Mouse (Mus musculus) embryonic facial prominence, embryonic 15.5 days (tissue): ENCODE data around the gene Nf1. TPM values are rescaled to one million over a fixed set of nuclear protein-coding genes. Genes with fewer than 3 reads are reported as not detected.

Experiments used
- ATAC-seq: fragments of 200-750 bp; cut with Nextera tagmentation; 2 replicates; pipeline ENCODE4 v1.8.0; 2017; ENCODE audit warnings: low read depth, moderate TSS enrichment; ENCODE audit not compliant: insufficient number of reproducible peaks, low FRiP score, low TSS enrichment
- H3K27ac ChIP-seq: fragments of 300-500 bp; sonication (generic); replicated peaks from 2 replicates; pipeline ENCODE4 v1.5.1; 2015; ENCODE audit warnings: mild to moderate bottlenecking, inconsistent platforms
- H3K27me3 ChIP-seq: fragments of 300-500 bp; sonication (generic); 2 replicates; pipeline ENCODE4 v1.6.1; 2015; ENCODE audit warnings: inconsistent platforms
- H3K36me3 ChIP-seq: fragments of 300-500 bp; sonication (generic); 2 replicates; pipeline ENCODE4 v1.6.1; 2015; ENCODE audit warnings: mild to moderate bottlenecking, inconsistent platforms
- H3K4me1 ChIP-seq: fragments of 300-500 bp; sonication (generic); 2 replicates; pipeline ENCODE4 v1.6.1; 2015; ENCODE audit warnings: inconsistent platforms
- H3K4me2 ChIP-seq: fragments of 300-500 bp; sonication (generic); replicated peaks from 2 replicates; pipeline ENCODE4 v1.6.1; 2015; ENCODE audit warnings: mild to moderate bottlenecking, inconsistent platforms
- H3K4me3 ChIP-seq: fragments of 300-500 bp; sonication (generic); replicated peaks from 2 replicates; pipeline ENCODE4 v1.5.1; 2015; ENCODE audit warnings: mild to moderate bottlenecking, inconsistent platforms
- H3K9ac ChIP-seq: fragments of 300-500 bp; sonication (generic); 2 replicates; pipeline ENCODE4 v1.6.1; 2015; ENCODE audit warnings: inconsistent platforms
- H3K9me3 ChIP-seq: fragments of 300-500 bp; sonication (generic); replicated peaks from 2 replicates; pipeline ENCODE4 v1.6.1; 2016; ENCODE audit warnings: inconsistent platforms
- WGBS: fragments of 180-500 bp; shearing (Covaris S2); methylation state at CpG from one replicate; pipeline ENCODE4 v1.1.7; 2015; 5-methylcytosine and 5-hydroxymethylcytosine counted together
- polyA plus RNA-seq: library from polyadenylated mRNA; unstranded; fragments of >200 nt; fragmentation: Nextera tagmentation; extraction: Ambion mirVana; gene quantifications from 2 replicates; pipeline ENCODE4 v1.2.1, GENCODE M21; 2015

Nf1 gene
- polyA plus RNA-seq, 1 experiment from 2014 or later, result 6.4 TPM

DNA sequence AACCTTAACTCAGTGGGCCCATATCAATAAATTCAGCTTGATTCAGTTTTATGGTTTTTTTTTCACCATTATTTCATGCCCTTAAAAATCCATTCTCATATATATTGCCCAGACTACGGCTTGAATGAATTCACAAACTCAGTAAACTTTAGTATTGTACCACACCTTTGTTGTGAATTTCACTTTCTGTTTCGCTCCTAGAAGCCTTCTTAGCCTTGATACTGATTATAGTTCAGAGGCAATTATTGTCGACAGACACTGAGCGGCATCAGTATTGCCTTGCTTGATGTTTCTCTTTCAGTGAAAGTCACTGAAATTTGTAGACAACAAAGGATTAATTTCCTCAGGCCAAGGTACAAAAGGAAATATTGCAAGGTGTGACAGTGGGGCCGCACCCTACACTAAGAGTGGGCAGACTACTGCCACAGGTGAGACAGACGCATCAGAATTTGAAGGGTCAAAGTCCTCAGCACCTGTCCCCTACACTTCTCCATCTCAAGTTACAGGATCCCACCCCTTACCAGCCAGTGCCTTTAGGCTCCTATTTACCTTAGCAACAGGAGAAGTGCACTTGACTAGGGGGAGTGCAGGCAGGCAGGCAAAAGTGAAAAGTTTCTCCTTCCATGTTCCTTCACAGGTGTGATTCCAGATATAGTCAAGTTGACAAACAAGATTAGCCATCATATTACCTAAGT lies 64.3 kb downstream of the Nf1 start:
- Histone ChIP-seq H3K9me3 (no peaks in the 10 kb centered on the region), H3K4me3 (no peak overlapping the region), H3K27me3 (no peaks in the 10 kb centered on the region), H3K27ac (no peak overlapping the region), H3K4me2 (no peak overlapping the region), H3K36me3 (peaks cover 10% of the 10 kb centered on the region), H3K9ac (no peak overlapping the region), H3K4me1 (no peaks in the 10 kb centered on the region)
- WGBS, result 81% methylated on average over 6 of the region's 6 CpGs
- no peak for ATAC-seq

DNA sequence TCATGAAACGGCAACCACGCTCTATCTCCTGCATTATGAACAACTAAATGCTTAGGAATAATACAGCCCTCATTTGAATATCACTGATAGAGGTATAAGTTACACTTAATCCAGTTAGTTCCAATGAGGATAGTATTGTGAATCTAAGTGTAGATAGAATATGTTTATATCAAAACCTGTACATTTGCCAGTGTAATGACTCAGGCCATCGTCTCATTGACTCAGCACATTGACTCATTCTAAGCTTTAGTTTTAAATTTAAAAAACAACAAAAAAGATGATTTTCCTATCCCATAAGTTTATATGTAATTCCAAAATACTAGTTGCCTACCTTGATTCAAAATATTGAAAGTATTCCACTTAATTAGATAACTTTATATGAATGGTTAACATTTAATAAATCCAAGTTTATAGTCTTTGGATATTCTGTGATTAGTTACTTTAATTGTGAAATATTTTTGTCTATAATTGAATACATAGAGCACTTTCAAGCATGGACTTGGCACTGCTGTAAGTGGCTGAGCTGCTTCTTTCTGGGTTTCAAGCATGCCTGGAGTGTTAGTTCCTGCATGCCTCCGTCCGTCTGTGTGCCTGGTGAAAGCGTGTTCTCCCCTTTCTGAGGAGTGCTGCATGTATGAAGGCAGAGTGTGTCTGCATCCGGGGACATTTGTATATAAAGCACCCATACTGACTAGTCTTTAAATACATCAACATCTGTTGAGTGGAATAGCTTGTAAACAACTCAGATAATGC lies 74.4 kb downstream of the Nf1 start:
- no peak overlapping the region for H3K9ac ChIP-seq
- no peaks in the 10 kb centered on the region for H3K27me3 ChIP-seq
- no peak overlapping the region for H3K4me2 ChIP-seq
- H3K9me3 ChIP-seq, result no peaks in the 10 kb centered on the region
- no peak for ATAC-seq
- no peaks in the 10 kb centered on the region for H3K4me1 ChIP-seq
- WGBS, result 94% methylated on average over 7 of the region's 7 CpGs
- H3K4me3 ChIP-seq, result no peak overlapping the region
- no peak overlapping the region for H3K27ac ChIP-seq
- peaks cover 23% of the 10 kb centered on the region for H3K36me3 ChIP-seq

DNA sequence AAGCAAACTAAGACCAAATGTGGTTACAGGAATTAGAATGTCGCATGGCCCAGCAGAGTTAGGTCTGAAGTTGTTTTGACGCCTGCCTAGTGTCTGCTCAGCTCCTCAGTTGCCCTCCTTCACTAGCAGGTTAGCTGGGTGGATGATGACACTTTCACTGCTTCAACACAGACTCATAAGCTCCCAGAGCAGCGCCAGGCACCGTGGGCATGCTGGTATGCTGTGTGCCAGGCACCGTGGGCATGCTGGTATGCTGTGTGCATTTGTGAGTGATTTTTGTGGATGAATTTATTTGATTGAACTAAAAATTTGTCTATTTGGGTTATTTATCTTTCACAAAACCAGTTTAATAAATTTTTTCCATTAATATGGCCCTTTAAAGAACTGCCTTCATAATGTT lies 83.0 kb downstream of the Nf1 start:
- H3K4me3 ChIP-seq, result no peak overlapping the region
- H3K27ac ChIP-seq, result no peak overlapping the region
- no peak overlapping the region for H3K4me2 ChIP-seq
- H3K4me1 ChIP-seq, result no peaks in the 10 kb centered on the region
- ATAC-seq, result no peak
- no peak overlapping the region for H3K9ac ChIP-seq
- no peaks in the 10 kb centered on the region for H3K27me3 ChIP-seq
- 85% methylated on average over 5 of the region's 5 CpGs for WGBS
- H3K9me3 ChIP-seq, result no peaks in the 10 kb centered on the region
- peaks cover 21% of the 10 kb centered on the region for H3K36me3 ChIP-seq

DNA sequence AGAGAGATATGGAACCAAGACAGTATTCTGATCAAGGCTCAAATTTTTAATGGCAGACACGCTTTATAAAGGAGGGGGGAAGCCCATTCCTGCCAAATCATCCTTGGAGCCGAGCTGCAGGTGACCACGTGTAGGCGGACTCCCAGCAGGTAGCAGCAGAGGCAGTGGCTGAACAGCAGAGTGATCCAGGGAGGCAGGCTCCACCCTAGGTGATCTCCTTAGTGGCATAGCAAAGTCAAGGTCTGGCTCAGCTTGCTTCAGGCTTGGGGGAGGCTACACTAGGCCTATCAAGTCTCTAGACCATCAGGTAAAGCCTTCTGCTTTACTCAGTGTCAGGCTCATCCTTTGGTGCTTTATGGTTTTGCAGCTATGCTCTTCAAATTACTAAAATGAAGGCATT lies 87.1 kb downstream of the Nf1 start:
- no peak for ATAC-seq
- no peak overlapping the region for H3K4me3 ChIP-seq
- no peak overlapping the region for H3K27ac ChIP-seq
- 61% methylated on average over 4 of the region's 4 CpGs for WGBS
- no peak overlapping the region for H3K9ac ChIP-seq
- no peaks in the 10 kb centered on the region for H3K9me3 ChIP-seq
- no peak overlapping the region for H3K4me2 ChIP-seq
- no peaks in the 10 kb centered on the region for H3K4me1 ChIP-seq
- H3K27me3 ChIP-seq, result no peaks in the 10 kb centered on the region
- H3K36me3 ChIP-seq, result peaks cover 14% of the 10 kb centered on the region; the same call in 1 of the 2 replicates

DNA sequence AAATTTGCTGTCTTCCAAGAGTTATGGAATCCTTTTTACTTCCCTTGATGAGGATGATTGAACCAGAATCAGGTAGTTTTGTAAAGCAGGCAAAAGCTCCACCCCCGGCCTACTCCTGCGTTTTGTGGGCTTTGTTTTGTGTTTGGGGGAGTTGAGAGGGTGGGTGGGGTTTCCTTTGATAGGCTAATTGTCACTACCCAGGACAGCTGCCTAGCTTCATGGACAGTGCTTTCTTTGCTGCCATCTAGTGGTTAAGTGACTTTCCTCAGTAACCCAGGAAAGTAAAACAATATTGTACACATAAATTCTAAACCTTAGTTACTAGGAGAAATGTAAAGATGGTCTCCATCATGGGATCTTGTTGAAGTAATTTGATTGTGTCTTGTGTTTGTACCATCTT lies 88.1 kb downstream of the Nf1 start:
- Histone ChIP-seq H3K27me3 (no peaks in the 10 kb centered on the region), H3K9me3 (no peaks in the 10 kb centered on the region), H3K4me1 (no peaks in the 10 kb centered on the region), H3K9ac (no peak overlapping the region), H3K4me3 (no peak overlapping the region), H3K4me2 (no peak overlapping the region), H3K36me3 (peaks cover 13% of the 10 kb centered on the region; the same call in 1 of the 2 replicates), H3K27ac (no peak overlapping the region)
- ATAC-seq, result no peak
- 5% methylated on average over 2 of the region's 2 CpGs for WGBS

DNA sequence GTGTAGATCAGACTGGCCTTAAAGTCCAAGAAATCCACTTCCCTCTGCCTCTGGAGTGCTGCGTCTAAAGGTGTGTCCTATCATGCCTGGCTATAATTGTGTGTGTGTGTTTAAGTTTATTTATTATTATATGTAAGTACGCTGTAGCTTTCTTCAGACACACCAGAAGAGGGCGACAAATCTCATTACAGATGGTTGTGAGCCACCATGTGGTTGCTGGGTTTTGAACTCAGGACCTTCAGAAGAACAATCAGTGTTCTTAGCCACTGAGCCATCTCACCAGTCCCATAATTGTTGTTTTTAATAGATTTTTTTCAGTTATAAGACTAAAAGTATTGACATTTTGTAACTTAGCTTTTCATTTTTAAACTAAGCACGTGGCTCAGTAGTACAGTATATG lies 95.8 kb downstream of the Nf1 start:
- H3K4me2 ChIP-seq, result no peak overlapping the region
- peaks cover 19% of the 10 kb centered on the region; the same call in 1 of the 2 replicates for H3K36me3 ChIP-seq
- no peaks in the 10 kb centered on the region for H3K27me3 ChIP-seq
- no peak overlapping the region for H3K9ac ChIP-seq
- H3K4me3 ChIP-seq, result no peak overlapping the region
- no peaks in the 10 kb centered on the region for H3K9me3 ChIP-seq
- H3K4me1 ChIP-seq, result no peaks in the 10 kb centered on the region
- H3K27ac ChIP-seq, result no peak overlapping the region
- no peak for ATAC-seq
- 89% methylated on average over 4 of the region's 4 CpGs for WGBS

DNA sequence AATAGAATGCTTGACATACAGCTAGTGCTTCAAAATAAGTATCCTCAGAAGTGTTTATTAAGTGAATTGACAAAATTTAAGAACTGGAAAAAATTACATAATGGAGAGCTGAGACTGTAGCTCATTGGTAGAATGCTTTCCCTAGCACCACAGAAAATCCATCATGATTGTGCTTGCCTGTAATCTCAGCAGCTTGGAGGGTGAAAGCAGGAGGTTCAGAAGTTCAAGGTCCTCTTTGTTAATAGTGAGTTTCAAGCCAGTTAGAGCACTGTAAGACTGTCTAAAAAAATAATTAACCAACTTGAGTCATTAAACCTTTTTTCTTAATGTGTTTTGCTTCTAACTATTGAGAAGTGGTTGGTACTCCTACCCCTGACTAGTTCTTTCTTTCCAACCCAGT lies 108.9 kb downstream of the Nf1 start:
- no peaks in the 10 kb centered on the region for H3K4me1 ChIP-seq
- no peak overlapping the region for H3K27ac ChIP-seq
- no peaks in the 10 kb centered on the region for H3K9me3 ChIP-seq
- no peak overlapping the region for H3K4me2 ChIP-seq
- no peak overlapping the region for H3K4me3 ChIP-seq
- H3K9ac ChIP-seq, result no peak overlapping the region
- no peak for ATAC-seq
- H3K36me3 ChIP-seq, result peaks cover 46% of the 10 kb centered on the region
- no peaks in the 10 kb centered on the region for H3K27me3 ChIP-seq

DNA sequence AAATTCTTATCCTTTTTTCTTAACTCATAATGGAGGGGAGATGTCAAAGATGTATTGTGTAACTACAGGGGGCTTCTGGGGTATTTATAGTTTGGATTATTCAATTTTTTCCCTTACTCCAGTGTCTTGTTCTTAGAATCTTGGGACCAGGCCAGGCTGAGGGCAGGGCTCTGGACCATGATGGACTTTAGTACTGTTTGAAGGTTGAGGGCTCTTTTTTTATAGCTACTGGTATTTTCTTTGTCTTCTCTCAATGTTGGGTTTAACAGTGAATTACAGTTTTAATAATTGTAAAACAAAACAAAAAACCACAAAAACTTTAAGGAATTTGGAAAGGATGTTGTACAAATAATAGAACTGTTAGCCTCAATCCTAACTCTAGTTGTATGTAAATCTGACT lies 113.5 kb downstream of the Nf1 start:
- ATAC-seq, result no peak
- H3K9me3 ChIP-seq, result no peaks in the 10 kb centered on the region
- peaks cover 53% of the 10 kb centered on the region for H3K36me3 ChIP-seq
- no peaks in the 10 kb centered on the region for H3K27me3 ChIP-seq
- H3K4me1 ChIP-seq, result no peaks in the 10 kb centered on the region
- H3K4me3 ChIP-seq, result no peak overlapping the region
- no peak overlapping the region for H3K27ac ChIP-seq
- no peak overlapping the region for H3K4me2 ChIP-seq
- no peak overlapping the region for H3K9ac ChIP-seq

DNA sequence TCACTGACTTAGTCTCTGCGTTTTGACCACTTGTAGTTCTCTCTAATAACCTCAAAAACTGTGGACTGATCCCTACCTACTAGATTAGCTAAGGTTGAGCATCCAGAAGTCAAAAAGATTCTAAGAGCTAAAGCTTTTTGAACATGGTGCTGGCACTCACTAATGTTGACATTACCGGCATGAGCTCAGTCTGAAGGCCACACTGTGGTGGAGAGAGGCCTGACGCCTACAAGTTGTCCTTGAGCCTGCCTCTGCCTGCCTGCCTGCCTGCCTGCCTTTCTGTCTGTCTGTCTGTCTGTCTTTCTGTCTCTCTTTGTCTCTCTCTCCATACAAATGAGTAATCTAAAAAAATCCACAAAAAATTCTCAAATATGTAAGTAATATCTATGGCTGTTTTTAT lies 118.4 kb downstream of the Nf1 start:
- no peak overlapping the region for H3K4me3 ChIP-seq
- H3K27me3 ChIP-seq, result no peaks in the 10 kb centered on the region
- no peak for ATAC-seq
- 86% methylated on average over 3 of the region's 3 CpGs for WGBS
- H3K27ac ChIP-seq, result no peak overlapping the region
- H3K9ac ChIP-seq, result no peak overlapping the region
- no peak overlapping the region for H3K4me2 ChIP-seq
- H3K36me3 ChIP-seq, result peaks cover 41% of the 10 kb centered on the region
- H3K9me3 ChIP-seq, result no peaks in the 10 kb centered on the region
- H3K4me1 ChIP-seq, result no peaks in the 10 kb centered on the region

DNA sequence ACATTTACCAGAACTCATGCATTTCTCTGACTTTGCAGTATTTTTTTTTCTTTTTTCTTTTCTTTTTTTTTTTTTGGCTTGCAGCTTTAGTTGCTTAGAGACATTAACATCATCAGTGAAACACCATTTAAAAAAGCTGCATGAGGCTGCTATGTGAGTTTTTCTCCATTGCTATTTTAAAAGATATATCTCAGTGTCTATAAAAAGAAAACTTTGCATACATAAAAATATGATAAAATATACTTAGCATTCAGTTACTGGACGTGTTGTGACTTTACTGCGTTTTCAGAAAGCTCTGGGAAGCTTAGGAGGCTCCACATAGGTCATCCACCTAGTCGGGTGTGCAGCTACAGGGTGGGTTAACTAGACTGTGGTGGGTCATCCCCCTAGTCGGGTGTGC lies 120.4 kb downstream of the Nf1 start:
- WGBS, result 80% methylated on average over 4 of the region's 4 CpGs
- Histone ChIP-seq H3K9me3 (no peaks in the 10 kb centered on the region), H3K9ac (no peak overlapping the region), H3K4me1 (no peaks in the 10 kb centered on the region), H3K4me2 (no peak overlapping the region), H3K36me3 (peaks cover 30% of the 10 kb centered on the region), H3K4me3 (no peak overlapping the region), H3K27ac (no peak overlapping the region), H3K27me3 (no peaks in the 10 kb centered on the region)
- no peak for ATAC-seq

DNA sequence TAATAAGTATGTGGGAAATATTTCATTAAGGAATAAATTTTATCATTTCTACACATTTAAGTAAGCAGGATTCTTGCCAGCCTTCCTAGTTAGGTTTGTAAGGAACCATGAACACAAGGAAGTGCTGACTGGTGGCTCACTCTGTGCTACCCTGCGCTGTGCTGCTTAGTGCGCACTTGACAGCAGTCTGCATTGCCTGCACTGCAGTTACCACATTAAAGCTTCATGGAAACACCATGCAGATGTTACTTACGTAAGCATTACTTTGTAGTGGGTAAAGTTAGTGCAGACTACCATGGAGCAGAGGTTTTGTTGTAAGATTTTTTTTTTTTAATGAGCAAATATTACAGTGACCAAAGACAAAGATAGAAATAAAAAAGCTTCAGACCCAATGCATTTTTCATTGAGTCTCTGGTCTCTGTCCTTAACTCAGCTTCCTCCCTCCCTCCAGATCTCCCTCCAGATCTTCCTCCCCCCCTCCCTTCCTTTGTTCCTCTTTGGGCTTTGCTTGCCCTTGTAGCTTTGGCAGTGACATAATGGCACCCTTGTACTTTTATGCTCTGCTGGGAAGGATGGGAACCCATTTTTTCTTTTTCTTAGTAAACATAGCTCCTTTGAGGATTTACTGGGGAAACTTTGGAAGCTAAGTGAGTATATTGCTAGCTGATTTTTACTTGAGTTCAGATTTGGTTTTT lies 121.4 kb downstream of the Nf1 start:
- no peak for ATAC-seq

More for the DNA sequence above, 121.4 kb downstream of the Nf1 start:
- WGBS, result 68% methylated on average over 3 of the region's 3 CpGs
- no peak overlapping the region for H3K4me3 ChIP-seq
- H3K9ac ChIP-seq, result no peak overlapping the region
- H3K27ac ChIP-seq, result no peak overlapping the region
- H3K36me3 ChIP-seq, result peaks cover 25% of the 10 kb centered on the region
- no peaks in the 10 kb centered on the region for H3K9me3 ChIP-seq
- no peak overlapping the region for H3K4me2 ChIP-seq
- no peaks in the 10 kb centered on the region for H3K4me1 ChIP-seq
- H3K27me3 ChIP-seq, result no peaks in the 10 kb centered on the region
